Mouse (Mus musculus) adrenal gland, postnatal 14 days (tissue): Measurements from ENCODE around the gene C77080. TPM values are rescaled to one million over a fixed set of nuclear protein-coding genes. Genes with fewer than 3 reads are reported as not detected.
A peak's percentile ranks its signal among the peaks of the same experiment; 100 is the strongest.

Experiments
- DNase-seq: peaks from one replicate; pipeline ENCODE4 v3.0.0; 2021; ENCODE audit warnings: mixed read lengths
- total RNA-seq: library from RNA; stranded (reverse); gene quantifications from 2 replicates; pipeline ENCODE4 v1.2.3, GENCODE M21; 2021

Gene C77080
- total RNA-seq, 1 experiment from 2014 or later = 14.5 TPM

- peak; percentile 63 for DNase-seq
These were observed 23.3 kb downstream of the C77080 start for GRCm38 (mm10) chr4:129237843-129238441.

- no peak for DNase-seq
These were observed 24.9 kb downstream of the C77080 start for GRCm38 (mm10) chr4:129236236-129236813.

DNA sequence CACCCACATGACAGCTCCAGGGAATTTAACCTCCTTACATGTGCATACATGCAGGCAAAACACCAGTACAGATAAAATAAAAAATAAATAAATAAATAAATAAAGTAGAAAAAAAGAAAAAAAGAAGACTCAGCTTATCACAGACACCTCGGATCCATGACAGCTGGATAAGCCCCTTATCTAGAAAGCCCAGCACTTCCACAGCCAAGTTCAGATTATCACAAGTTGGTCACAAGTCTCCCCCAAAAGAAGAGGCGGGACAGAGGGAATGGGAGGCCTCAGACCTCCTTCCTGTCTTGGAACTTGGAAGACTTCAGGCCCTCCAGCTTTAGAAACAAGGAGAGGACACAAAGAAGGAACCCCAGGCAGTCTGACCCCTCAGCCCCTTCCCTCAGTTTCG, 26.1 kb downstream of the C77080 start:
- no peak for DNase-seq

DNA sequence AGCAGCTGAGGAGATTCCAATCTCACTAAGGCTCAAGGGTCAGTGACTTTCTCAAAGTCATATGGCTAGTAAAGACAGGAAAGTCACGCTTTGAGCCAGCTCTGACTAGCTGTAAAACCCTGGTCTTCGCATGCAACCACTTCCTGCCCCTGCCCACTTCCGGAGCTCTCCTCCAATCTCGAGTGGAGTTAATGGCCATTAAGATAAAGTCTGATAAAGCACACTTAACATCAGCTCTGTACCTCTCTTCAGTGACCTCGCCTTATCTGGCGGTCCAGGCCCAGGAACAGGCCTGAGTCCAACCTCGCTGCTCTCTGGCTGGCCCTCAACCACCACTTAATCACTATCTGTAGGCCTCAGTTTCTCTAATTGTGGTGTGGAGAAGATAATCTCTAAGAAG, 26.7 kb downstream of the C77080 start:
- no peak for DNase-seq

DNA sequence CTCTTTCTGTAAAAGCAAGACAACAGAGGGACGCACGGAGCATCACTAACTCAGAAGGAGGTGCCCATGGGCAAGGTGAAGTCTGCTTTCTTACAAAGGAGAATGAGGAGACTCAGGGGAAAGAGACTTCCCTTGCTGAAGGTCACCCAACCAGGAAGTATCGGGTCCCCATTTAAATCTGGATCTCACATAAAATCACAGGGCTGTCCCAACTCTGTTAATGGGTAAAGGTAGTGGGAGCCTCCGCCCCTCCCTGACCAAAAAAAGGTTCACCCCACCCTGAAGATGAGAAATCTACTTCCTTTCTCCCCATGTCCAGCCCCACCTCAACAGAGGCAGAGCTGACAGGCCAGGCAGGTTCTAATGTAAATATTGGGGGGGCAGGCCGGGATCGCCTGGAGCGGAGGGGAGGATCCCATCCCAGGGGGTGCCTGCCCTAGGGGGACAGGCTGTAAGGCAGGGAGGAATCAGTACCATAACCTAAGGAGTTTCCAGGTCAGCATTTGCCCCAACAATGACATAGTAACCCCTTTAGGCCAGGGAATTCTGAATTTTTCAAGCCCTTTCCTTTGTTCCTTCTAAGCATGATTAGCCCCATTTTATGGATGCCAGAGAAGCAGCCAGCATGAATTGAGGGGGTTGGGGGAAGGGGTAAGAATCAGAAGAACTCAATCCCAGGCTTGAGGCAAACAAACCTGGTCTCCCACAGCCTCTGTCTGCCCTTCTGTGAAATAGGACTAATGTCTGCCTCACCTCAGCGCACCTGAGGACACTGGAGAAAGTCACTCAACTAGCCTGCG, 28.4 kb downstream of the C77080 start:
- no peak for DNase-seq

DNA sequence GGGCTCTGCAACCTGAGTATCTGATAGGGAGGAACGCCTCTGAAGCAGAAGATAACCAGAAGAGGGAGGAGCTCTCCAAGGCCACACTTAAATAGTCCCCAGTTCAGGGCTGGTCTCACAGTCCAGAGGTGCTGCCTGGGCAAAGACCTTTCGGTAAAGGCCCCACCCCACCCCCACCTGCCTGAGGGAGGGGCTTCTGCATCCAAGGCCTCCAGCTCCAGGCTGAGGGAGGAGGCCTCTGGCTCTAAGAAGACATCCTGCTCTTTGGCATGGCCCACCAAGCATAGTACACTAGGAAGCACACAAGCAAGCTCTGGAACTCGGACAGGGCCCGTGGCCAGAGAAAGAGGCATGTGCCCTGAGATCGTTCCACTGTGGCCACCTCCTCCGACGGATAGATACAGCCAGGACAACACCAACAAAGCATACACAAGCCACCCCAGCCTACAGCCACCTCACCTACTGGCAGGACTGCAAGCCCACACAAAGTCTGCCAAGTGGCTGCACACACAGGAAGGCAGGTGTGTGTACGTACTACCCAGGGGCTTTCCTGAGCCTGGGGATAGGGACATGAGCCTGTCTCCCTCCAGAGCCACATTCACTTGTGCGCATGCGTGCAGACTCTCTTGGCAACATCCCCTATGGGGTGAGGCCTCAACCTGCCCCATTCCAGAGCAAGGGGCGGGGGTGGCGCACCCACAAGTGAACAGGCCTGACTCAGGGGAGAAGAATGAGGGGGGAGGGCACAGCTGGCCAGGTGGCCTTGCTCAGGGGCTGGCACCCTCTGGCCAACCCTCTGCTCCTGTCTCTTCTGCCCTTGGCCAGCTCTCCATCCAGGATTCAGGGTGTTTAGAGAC, 29.4 kb downstream of the C77080 start:
- peak; percentile 64 for DNase-seq

DNA sequence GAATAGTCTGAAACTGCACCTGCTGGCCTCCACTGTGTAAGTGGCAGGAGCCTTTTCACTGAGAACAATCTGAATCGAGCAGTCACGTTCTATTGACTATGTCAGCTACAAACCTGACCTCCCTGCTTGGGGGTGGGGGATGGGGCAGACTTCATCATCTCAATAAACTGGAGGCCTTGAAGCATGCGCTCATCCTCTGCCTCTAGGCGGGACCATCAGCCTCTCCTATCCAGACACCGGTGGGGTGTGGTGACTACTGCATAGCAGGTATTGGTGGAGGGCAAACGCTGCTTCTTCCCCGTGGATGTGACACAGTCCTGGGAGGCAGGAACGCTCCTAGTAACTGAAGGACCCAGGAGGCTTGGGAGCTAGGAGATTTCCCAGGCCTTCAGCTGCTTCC, 30.3 kb downstream of the C77080 start:
- DNase-seq = no peak

DNA sequence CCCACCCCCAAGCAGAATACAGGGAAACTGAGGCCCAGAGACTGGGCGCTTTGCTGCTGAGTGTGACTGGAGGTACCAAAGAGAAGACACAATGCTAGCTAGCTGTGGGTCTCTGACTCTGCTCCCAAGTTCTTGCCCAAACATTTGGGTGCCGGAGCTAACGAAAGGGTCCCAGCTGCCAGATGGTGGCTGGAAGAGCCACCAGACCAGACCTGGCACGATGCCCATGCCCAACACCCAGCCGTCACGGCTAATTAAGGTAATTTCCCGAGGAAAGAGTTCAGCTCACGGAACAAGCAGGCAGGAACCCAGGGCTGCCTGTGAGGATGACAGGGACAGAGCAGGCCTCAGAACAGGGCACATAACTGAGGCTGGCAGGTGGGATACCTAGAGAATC, 33.2 kb downstream of the C77080 start:
- DNase-seq = no peak

DNA sequence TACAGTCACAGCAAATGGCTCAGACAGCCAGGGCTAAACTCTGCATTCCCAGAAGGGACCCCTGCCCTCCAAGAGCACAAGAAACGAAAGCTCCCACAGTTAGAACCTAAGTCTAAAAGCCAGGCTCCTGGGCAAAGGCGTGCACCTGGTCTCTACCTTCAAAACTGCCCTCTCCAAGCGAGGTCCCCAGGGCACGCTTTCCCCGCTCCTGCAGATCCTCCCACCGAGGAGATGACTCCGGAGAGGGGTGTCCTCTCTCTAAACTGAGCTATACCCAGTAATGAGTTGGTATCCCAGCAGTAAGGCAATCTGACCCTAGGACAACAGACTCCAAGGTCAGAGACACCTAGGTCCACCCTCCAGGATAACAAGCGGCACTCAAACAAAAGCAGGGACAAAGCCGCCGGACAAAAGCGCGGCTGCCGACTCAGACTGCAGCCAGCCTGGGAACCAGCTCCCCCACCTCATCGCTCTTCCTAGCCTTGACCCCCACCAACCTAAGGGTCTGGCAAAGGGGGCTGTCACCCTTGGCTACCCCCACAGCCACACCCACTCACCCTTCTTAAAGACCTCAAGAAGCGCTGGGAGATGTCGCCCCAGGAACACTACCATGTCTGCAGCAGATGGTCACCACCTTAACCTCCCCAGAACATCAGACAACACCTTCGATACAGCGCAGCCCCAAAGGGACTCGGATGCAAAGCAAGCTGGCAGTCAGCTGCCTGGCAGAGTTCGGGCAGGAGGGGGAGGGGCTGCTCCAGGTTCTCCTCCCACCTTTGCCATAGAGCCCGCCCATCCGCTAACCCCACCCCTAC, 33.8 kb downstream of the C77080 start:
- DNase-seq = no peak

DNA sequence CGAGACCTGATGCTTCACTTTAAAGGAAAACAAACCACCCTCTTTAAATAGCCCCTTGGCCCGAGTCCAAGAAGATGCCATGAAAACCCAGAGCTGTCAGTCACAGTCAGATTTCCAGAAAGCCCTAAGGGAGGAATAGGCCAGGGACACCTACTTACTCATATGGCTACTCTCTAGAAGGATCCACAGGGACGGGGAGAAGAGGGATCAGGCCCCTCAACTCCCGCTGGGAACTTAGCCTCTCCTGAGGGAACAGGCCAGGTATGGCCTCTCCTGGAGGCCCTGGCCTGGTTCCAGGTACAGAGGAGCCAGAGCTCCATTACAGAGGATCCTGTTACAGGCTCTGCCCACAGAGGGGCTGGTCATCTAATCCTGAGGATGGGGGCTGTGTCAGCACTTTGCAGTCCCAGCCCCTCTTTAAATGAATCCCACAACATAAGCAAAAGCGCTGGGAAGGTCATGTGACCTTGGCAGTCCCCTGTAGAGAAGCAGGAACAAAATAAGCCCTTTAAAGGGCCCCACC, 34.7 kb downstream of the C77080 start:
- DNase-seq = no peak

DNA sequence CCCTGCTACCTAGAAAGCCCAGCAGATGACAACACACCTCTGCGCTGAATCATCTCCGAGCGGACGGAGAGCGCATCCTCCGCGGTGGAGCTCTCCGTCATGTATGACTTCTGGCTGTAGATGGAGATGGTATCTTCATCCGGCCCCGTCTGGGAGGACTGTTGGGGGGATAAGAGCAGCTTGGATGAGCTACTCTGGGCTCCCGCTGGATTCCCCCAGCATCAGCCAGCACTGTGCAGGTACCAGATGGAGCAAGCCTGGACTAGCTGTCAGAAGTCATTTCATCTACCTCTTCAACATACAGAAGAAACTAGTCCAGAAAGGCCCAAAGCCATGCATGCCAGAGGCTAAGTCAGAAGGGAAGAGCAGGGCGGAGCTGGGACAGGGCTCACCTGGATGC, 35.9 kb downstream of the C77080 start:
- no peak for DNase-seq

- DNase-seq = no peak
These were observed 37.6 kb downstream of the C77080 start for GRCm38 (mm10) chr4:129223421-129224281.

GRCm38 (mm10) chr4:129222019-129222925, 38.9 kb downstream of the C77080 start:
- peak; percentile 36 for DNase-seq

DNA sequence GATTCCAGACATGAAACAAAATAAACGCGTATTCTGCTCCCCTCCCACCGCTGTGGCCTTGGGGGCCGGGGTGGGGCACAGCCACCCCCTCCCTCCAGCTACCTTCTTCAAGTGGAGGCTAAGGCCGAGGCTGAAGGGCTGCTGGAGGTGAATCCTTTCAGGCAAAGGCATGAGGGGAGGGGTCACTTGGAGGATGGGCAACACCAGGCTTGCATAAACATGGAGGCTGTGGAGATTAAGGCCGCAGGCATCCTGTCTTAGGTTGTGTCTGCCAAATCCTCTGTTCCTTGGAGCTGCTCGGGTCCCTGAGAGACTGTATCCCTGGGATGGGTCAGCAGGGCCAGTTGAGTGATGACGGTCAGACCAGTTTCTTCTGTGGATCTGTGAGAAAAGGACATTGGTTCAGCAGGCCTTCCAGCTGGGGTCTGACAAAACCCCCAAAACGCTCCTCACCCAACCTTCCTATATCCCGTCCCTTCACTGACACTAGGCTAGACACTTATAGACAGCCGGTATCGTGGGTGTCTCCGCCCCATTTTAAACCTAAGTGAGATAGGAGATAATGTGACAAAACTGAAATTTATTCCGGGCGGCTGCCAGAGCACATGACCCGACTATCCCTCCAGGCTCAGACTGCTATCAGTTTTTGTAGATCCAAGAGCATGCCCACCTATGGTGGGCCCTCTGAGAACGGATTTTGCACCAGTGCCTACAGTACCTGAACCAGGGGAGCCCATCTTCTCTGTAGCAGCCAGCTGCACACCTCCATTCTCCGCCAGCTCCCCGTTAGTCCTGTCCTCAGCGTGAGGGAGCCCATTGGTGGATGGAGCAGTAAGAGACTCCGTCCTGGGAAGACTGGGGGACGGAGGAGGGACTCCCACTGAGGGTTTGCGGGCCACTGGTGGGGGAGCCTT, 39.9 kb downstream of the C77080 start:
- no peak for DNase-seq

GRCm38 (mm10) chr4:129220376-129221089, 40.7 kb downstream of the C77080 start:
- DNase-seq = no peak

- DNase-seq = no peak
These were observed 42.0 kb downstream of the C77080 start for GRCm38 (mm10) chr4:129219198-129219597.

DNA sequence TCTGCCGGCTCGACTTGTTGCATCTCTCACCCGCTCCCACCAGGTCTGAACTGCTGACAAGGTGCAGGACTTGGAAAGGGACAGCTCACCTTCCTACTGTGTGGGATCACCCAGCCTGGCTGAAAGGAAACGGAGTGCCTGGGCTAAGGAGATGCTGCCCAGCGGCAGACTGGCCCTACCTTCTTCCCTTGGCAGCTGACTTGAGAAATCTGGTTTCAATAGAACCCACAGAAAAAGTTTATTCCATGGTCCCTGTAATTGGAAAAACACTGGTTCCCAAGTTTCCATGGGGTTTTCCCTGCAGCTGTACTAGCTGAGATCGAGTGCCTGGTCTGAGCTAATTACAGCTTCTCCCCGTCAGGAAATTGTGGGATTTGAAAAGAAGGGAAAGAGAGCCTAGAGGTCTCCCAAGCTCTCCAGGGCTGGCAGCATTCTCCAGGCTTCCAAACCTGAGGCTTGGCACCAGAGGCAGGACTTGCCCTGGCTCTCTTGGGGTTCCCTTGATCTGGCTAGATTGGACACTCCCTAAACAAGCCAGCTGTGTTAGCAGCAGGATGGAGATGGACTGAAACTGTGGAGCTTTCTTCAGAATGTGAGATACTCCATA, 42.5 kb downstream of the C77080 start:
- no peak for DNase-seq
